Mouse (Mus musculus) megakaryocyte, embryonic 14.5 days (primary cell): ENCODE results near the gene Il1r1.

Source experiments
- FLI1 ChIP-seq: IDR thresholded peaks from 2 replicates; pipeline ENCODE4 v1.6.1; 2012; ENCODE audit warnings: low read length, inconsistent platforms, mixed read lengths
- GATA1 ChIP-seq: IDR thresholded peaks from 3 replicates; pipeline ENCODE4 v1.6.1; 2012; ENCODE audit warnings: mixed read lengths, low read length, inconsistent platforms, borderline replicate concordance

DNA sequence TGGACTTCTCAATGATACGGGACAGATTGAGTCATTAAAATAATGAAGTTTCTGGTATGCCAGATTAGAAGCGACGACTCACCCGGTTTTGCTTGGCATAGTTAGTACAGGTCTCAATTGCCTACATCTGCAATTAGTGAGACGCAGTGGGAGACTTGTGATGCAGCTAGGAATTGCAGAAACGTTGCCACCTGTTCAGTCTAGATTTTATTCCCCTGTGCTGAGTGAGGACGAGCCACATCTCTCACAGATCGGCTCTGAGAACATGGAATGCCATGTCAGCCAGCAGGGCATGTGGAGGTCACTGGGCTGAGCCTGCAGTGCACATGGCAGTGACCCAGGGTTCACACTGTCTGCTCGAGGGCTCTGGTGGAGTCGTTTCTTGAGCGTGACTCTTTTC lies 137.9 kb downstream of the Il1r1 start:
- TF ChIP-seq GATA1: no peak
- no peak for TF ChIP-seq FLI1
